Mouse (Mus musculus) forebrain, postnatal 0 days (tissue): ENCODE data around the gene Rdh19. TPM values are rescaled to one million over a fixed set of nuclear protein-coding genes. Genes with fewer than 3 reads are reported as not detected.

Experiments
- ATAC-seq: fragments of 200-750 bp; cut with Nextera tagmentation; 2 replicates; pipeline ENCODE4 v1.8.0; 2017; ENCODE audit warnings: mild to moderate bottlenecking, moderate library complexity
- DNase-seq: peaks from one replicate; pipeline ENCODE4 v3.0.0-alpha.2; 2015
- H3K27ac ChIP-seq: fragments of 300-500 bp; sonication (generic); 2 replicates; pipeline ENCODE4 v1.5.1; 2014; ENCODE audit warnings: low read depth, mild to moderate bottlenecking, antibody characterized with exemption, low read length, moderate library complexity, mixed read lengths
- H3K27me3 ChIP-seq: fragments of 300-500 bp; sonication (generic); 2 replicates; pipeline ENCODE4 v1.6.1; 2014; ENCODE audit warnings: mild to moderate bottlenecking, low read length, mixed read lengths; ENCODE audit not compliant: insufficient read depth
- H3K36me3 ChIP-seq: fragments of 300-500 bp; sonication (generic); 2 replicates; pipeline ENCODE4 v1.6.1; 2014; ENCODE audit warnings: mild to moderate bottlenecking, moderate library complexity; ENCODE audit not compliant: insufficient read depth
- H3K4me1 ChIP-seq: fragments of 300-500 bp; sonication (generic); 2 replicates; pipeline ENCODE4 v1.6.1; 2014; ENCODE audit warnings: antibody characterized with exemption; ENCODE audit not compliant: insufficient read depth
- H3K4me2 ChIP-seq: fragments of 300-500 bp; sonication (generic); 2 replicates; pipeline ENCODE4 v1.6.1; 2014; ENCODE audit warnings: low read depth, mild to moderate bottlenecking, moderate library complexity
- H3K4me3 ChIP-seq: fragments of 300-500 bp; sonication (generic); 2 replicates; pipeline ENCODE4 v1.5.1; 2014; ENCODE audit warnings: low read depth, low read length, mixed read lengths
- H3K9ac ChIP-seq: fragments of 300-500 bp; sonication (generic); 2 replicates; pipeline ENCODE4 v1.6.1; 2014; ENCODE audit warnings: mild to moderate bottlenecking
- H3K9me3 ChIP-seq: fragments of 300-500 bp; sonication (generic); 2 replicates; pipeline ENCODE4 v1.6.1; 2016; ENCODE audit warnings: low read length
- CTCF ChIP-seq: sonication (generic); IDR thresholded peaks from 2 replicates; pipeline ENCODE4 v1.5.1; 2016; ENCODE audit warnings: antibody characterized with exemption, control low read depth, low read depth
- WGBS: fragments of 180-500 bp; shearing (Covaris S2); extraction: QIAGEN DNeasy Blood & Tissue Kit; methylation state at CpG from one replicate; pipeline ENCODE4 v1.1.7; 2014; 5-methylcytosine and 5-hydroxymethylcytosine counted together
- polyA plus RNA-seq: library from polyadenylated mRNA; unstranded; fragments of >200 nt; fragmentation: Nextera tagmentation; extraction: Ambion mirVana; gene quantifications from 2 replicates; pipeline ENCODE4 v1.2.1, GENCODE M21; 2015
- total RNA-seq: library from RNA; depleted of rRNA; stranded (reverse); fragments of >200 nt; gene quantifications from 2 replicates; pipeline ENCODE4 v1.2.3, GENCODE M21; 2014

Gene Rdh19
- total and polyA plus RNA-seq, 2 experiments from 2014 or later = not detected

DNA sequence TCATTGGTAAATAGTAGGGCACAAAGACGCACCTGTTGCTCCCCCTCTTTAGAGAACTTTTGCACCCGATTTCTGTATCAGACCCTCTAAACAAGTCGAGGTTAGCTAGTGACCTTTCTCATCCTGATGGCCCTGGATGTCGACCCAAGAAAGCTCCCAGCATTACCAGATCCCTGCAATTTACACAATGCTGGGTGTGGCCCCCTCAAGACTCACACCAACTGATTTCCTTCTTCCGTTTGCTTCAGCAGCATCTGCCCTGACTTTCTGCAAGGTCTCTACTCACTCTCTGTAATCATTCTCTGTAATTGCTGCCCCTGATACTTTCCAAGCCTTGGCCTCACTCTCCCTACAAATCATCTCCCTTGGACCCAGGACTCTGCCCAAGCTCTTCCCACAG is 47.0 kb downstream of the Rdh19 start:
- 76% methylated on average over 5 of the region's 5 CpGs for WGBS
- no peak for TF ChIP-seq CTCF

DNA sequence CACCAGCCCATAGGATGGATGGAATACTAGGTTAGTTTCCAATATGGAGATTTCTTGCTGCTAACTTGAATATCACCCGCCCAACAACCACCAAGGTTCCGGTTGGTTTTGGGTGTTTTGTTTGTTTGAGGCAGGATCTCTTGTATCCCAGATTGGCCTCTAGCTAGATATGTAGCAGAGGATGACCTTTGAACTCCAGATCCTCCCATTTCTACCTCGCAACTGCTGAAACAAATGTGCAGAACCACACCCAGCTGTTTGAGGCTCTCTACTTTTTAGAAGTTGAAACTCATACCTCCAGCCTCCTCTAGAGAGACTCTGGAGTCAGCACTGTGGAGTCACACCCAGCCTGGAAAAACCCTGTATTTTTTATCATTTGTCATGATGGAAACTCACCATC is 47.8 kb downstream of the Rdh19 start:
- ATAC-seq = no peak
- no peaks in the 10 kb centered on the region for H3K9me3 ChIP-seq
- H3K27ac ChIP-seq = no peak overlapping the region
- H3K4me3 ChIP-seq = no peak overlapping the region
- no peaks in the 10 kb centered on the region for H3K36me3 ChIP-seq
- no peaks in the 10 kb centered on the region for H3K27me3 ChIP-seq
- 92% methylated on average over 3 of the region's 3 CpGs for WGBS
- DNase-seq = no peak
- H3K4me1 ChIP-seq = no peaks in the 10 kb centered on the region
- no peak overlapping the region for H3K9ac ChIP-seq
- no peak for TF ChIP-seq CTCF
- H3K4me2 ChIP-seq = no peak overlapping the region

More for the DNA sequence above, 47.0 kb downstream of the Rdh19 start:
- no peaks in the 10 kb centered on the region for H3K36me3 ChIP-seq
- ATAC-seq = no peak
- DNase-seq = no peak
- no peak overlapping the region for H3K27ac ChIP-seq
- H3K9me3 ChIP-seq = no peaks in the 10 kb centered on the region
- H3K9ac ChIP-seq = no peak overlapping the region
- H3K4me1 ChIP-seq = no peaks in the 10 kb centered on the region
- no peaks in the 10 kb centered on the region for H3K27me3 ChIP-seq
- no peak overlapping the region for H3K4me2 ChIP-seq
- H3K4me3 ChIP-seq = no peak overlapping the region

DNA sequence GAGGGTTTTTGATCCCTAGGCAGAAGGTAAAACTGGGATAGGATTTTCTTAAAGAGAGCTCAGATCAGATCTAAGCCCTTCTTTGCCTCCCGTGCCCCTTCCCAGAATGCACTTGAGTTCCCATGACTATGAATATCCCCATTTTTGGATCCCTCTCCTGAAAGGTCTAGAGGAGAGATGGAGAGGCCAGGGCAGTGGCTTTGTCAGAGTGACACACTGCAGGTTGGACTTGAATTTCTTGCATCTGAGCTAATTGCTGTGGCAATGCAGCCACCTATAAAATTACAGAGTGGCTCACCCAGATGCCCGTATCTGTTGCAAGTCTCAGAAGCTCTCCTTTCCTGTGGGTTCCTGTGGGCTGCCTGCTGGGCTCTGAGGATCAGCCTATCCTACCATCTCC is 48.5 kb downstream of the Rdh19 start, which contains the start of gene Sdr9c7:
TSS of gene Sdr9c7 (plus strand) at position 301 of the 400 bp plus-strand sequence.
- WGBS = 82% methylated on average over 2 of the region's 2 CpGs
- ATAC-seq = no peak
- Histone ChIP-seq H3K9me3 (no peaks in the 10 kb centered on the region), H3K27me3 (no peaks in the 10 kb centered on the region), H3K4me2 (no peak within 1 kb of the TSS), H3K36me3 (no peaks in the 10 kb centered on the region), H3K9ac (no peak within 1 kb of the TSS), H3K4me1 (no peaks in the 10 kb centered on the region), H3K4me3 (no peak within 1 kb of the TSS), H3K27ac (no peak within 1 kb of the TSS)
- TF ChIP-seq CTCF = no peak
- no peak for DNase-seq

DNA sequence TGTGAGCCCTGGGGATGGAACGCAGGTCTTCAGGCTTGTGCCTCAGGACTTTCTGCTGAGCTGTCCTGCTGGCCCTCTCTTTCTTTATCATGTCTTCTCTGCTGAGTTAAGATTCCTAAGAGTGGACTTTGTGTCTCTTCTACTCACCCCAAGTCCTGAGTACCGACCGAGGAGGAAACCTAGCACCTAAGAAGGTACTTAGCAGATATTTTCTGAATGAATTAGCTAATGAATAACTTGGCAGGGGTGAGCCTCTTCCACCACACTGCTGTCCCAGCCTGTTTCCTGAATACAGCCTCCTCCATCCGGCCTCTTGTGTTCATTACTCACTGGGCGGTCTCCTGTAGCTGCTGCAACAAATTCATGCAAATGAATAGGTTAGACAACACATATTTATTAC is 50.1 kb downstream of the Rdh19 start:
- Histone ChIP-seq H3K27me3 (no peaks in the 10 kb centered on the region), H3K9me3 (no peaks in the 10 kb centered on the region), H3K4me1 (no peaks in the 10 kb centered on the region), H3K4me2 (no peak overlapping the region), H3K27ac (no peak overlapping the region), H3K9ac (no peak overlapping the region), H3K36me3 (no peaks in the 10 kb centered on the region), H3K4me3 (no peak overlapping the region)
- DNase-seq (no peak), ATAC-seq (no peak)
- no peak for TF ChIP-seq CTCF
- WGBS = 70% methylated on average over 5 of the region's 5 CpGs

DNA sequence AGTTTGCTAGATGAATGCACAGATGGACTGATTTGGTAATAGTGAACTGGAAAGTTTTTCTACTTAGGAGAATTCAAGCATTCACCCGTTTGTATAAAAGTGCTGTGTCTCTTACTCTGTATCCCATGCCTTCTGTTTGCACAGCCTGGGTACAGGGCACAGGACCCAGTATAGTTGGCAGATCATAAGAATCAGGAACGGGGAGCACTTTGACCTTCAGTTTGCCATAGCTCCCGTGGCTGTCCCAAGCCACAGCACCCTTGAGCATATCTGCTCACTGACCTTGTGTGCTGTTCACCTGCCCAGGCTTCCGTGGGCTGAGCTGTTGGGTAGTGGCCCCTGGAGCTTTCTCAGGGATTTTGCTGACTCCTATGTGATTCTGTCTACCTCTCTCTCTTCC is 52.0 kb downstream of the Rdh19 start:
- H3K9me3 ChIP-seq = no peaks in the 10 kb centered on the region
- H3K4me2 ChIP-seq = no peak overlapping the region
- no peaks in the 10 kb centered on the region for H3K27me3 ChIP-seq
- no peak overlapping the region for H3K9ac ChIP-seq
- H3K36me3 ChIP-seq = no peaks in the 10 kb centered on the region
- WGBS = 81% methylated on average over 4 of the region's 4 CpGs
- ATAC-seq = no peak
- H3K4me3 ChIP-seq = no peak overlapping the region
- no peak overlapping the region for H3K27ac ChIP-seq
- H3K4me1 ChIP-seq = no peaks in the 10 kb centered on the region
- no peak for TF ChIP-seq CTCF
- no peak for DNase-seq

DNA sequence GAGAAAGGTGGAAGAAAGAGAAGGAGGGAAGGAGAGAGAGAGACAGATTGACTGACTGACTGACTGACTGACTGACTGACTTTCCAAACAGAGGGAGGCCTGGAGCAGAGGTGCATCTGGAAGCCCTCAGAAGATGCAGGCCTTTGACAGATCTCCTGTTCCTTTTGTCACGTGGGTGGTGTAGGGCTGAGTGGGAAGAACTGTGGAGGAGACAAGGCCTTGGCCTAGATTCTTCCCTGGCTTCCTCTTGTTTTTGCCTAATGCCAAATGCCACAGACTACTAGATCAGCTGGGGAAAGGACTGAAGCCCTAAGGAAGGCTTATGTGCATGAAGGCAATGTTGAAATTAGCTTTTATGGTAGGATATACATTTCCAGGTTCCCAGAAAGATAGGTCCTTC is 53.4 kb downstream of the Rdh19 start:
- Histone ChIP-seq H3K27ac (no peak overlapping the region), H3K36me3 (no peaks in the 10 kb centered on the region), H3K9ac (no peak overlapping the region), H3K4me3 (no peak overlapping the region), H3K27me3 (no peaks in the 10 kb centered on the region), H3K9me3 (no peaks in the 10 kb centered on the region), H3K4me1 (no peaks in the 10 kb centered on the region), H3K4me2 (no peak overlapping the region)
- DNase-seq (no peak), ATAC-seq (no peak)
- TF ChIP-seq CTCF = no peak
- 65% methylated on average over 1 of the region's 1 CpGs for WGBS

DNA sequence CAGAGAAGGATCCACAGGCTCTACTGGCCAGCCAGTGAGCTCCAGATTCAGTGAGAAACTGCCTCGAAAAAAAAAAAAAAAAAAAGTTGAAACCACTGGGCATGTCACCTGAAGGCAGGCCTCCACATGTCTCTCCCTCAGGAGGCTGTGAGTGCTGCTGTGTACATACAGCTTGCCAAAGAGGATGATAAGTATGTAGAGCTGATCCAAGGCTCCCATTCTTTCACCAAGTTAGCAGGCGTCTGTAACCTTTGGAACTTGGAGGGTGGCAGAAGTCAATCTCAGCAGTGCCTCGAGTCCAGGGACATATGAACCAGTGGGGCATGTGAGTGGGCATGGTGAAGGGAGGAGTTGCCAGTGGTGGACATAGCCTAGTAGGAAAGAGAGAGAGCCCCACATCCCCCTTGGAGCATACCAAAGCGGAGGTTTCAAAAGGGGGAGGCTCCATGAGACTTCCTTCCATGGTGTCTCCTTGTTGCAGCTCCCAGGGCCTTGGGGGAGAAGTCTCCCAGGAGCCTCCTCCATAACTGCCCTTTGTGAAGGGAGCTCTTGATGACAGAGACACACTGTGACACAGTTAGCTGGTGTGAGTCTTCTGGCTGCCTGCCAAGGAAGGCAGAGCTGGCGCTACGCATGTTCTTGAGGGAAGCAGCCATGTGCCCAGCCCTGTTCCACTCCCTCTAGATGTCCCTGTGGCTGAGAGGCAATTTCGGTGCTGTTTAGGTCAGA is 55.2 kb downstream of the Rdh19 start:
- Histone ChIP-seq H3K4me2 (no peak overlapping the region), H3K36me3 (no peaks in the 10 kb centered on the region), H3K27ac (no peak overlapping the region), H3K9ac (no peak overlapping the region), H3K4me3 (no peak overlapping the region), H3K9me3 (no peaks in the 10 kb centered on the region), H3K27me3 (no peaks in the 10 kb centered on the region), H3K4me1 (no peaks in the 10 kb centered on the region)
- 57% methylated on average over 7 of the region's 7 CpGs for WGBS
- TF ChIP-seq CTCF = no peak
- DNase-seq = peak; percentile 21
- no peak; the same call in 1 of the 2 replicates for ATAC-seq
